Comparison of ENCODE assay signal across 10 mouse cellular contexts in the genomic region with DNA sequence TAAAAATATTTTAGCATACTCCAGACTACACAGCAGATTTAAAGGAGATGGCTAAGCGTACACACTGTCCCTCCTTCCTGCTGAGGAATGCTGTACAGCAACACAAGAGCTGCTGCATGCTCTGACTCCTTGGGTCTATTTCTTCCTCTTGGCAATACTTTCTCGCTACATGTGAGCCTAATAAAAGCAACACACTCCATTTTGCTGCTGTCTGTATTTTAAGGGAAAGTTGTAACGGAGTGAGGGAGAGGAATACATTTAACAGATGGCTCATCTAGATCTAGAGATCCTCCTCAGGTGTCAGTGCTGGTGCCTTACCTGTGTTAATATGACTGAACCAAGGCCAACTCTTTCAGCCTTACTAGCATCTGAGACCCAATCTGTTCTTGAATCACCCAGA. TPM values are rescaled to one million over a fixed set of nuclear protein-coding genes. Genes with fewer than 3 reads are reported as not detected.
DNase-seq lines count a peak whose midpoint lies in the region; ATAC-seq and TF ChIP-seq lines count a peak whose summit lies in the region.
"Had no signal": no experiment of that assay in that cellular context is flagged by ENCODE, and none has a peak within 500 bp of the region (broad histone marks: within the 10 kb centered on the region; RNA-seq: fewer than 3 reads in every experiment).

No protein-coding gene starts in this region.

- H3K4me2 ChIP-seq in intestine, embryonic 16.5 days (ENCODE audit: low read depth, low read length) = no peak overlapping the region
- H3K4me2 ChIP-seq in intestine, embryonic 15.5 days (replicated peaks) = no peak overlapping the region
- no peak overlapping the region for H3K4me2 ChIP-seq in forebrain, postnatal 0 days (ENCODE audit: low read depth)
- H3K4me2 ChIP-seq: midbrain, embryonic 13.5 days; neural tube, embryonic 12.5 days had no signal

- H3K4me3 ChIP-seq in intestine, embryonic 16.5 days (ENCODE audit: low read length) = no peak overlapping the region
- no peak overlapping the region for H3K4me3 ChIP-seq in intestine, embryonic 15.5 days (replicated peaks)
- no peak overlapping the region for H3K4me3 ChIP-seq in bone marrow macrophage, adult 2 months (ENCODE audit: insufficient read depth, low read length)
- H3K4me3 ChIP-seq in forebrain, postnatal 0 days (ENCODE audit: low read depth, low read length) = no peak overlapping the region
- H3K4me3 ChIP-seq: midbrain, embryonic 13.5 days; neural tube, embryonic 12.5 days had no signal

- no peaks in the 10 kb centered on the region for H3K36me3 ChIP-seq in intestine, embryonic 16.5 days (ENCODE audit: control insufficient read depth, insufficient read depth, low read length)
- no peaks in the 10 kb centered on the region for H3K36me3 ChIP-seq in intestine, embryonic 15.5 days
- H3K36me3 ChIP-seq in forebrain, postnatal 0 days (ENCODE audit: insufficient read depth) = 0 out of 2 replicates have a peak, but pooled peaks cover 3% of the 10 kb centered on the region

- ATAC-seq in intestine, embryonic 16.5 days = 0 out of 2 replicates have a peak, but pooled peaks have one; percentile 24
- no peak for ATAC-seq in intestine, embryonic 15.5 days
- ATAC-seq in forebrain, postnatal 0 days = no peak
- ATAC-seq: midbrain, embryonic 13.5 days had no signal

- TF ChIP-seq CTCF in bone marrow macrophage, adult 2 months (IDR thresholded peaks at IDR 0.05; ENCODE audit: low read depth, low read length) = no peak
- no peak for TF ChIP-seq CTCF in forebrain, postnatal 0 days (IDR thresholded peaks at IDR 0.05; ENCODE audit: low read depth)

- no peak overlapping the region for H3K9ac ChIP-seq in intestine, embryonic 16.5 days (ENCODE audit: low read depth, low read length)
- no peak overlapping the region for H3K9ac ChIP-seq in intestine, embryonic 15.5 days
- H3K9ac ChIP-seq in forebrain, postnatal 0 days = no peak overlapping the region; the same call in 1 of the 2 replicates
- H3K9ac ChIP-seq: midbrain, embryonic 13.5 days; neural tube, embryonic 12.5 days had no signal

- DNase-seq in heart, adult 11 months = peak; percentile 44
- no peak for DNase-seq in heart, adult 9 months (ENCODE audit: low spot score in 2 of 2)
- no peak for DNase-seq in forebrain, postnatal 0 days
- no peak for DNase-seq in ovary, adult 18-20 months (ENCODE audit: low spot score)

- WGBS in intestine, embryonic 16.5 days = 77% methylated on average over 3 of the region's 3 CpGs
- WGBS in intestine, embryonic 15.5 days = 68% methylated on average over 3 of the region's 3 CpGs
- 37% methylated on average over 3 of the region's 3 CpGs for WGBS in forebrain, postnatal 0 days

- H3K27me3 ChIP-seq in intestine, embryonic 16.5 days (replicated peaks; ENCODE audit: control insufficient read depth, insufficient read depth, low read length) = no peaks in the 10 kb centered on the region
- H3K27me3 ChIP-seq in intestine, embryonic 15.5 days (replicated peaks) = no peaks in the 10 kb centered on the region
- H3K27me3 ChIP-seq in forebrain, postnatal 0 days (ENCODE audit: insufficient read depth, low read length) = no peaks in the 10 kb centered on the region
- H3K27me3 ChIP-seq: CH12.LX; midbrain, embryonic 13.5 days; neural tube, embryonic 12.5 days had no signal

- TF ChIP-seq POLR2A in bone marrow macrophage, adult 2 months (IDR thresholded peaks at IDR 0.05; ENCODE audit: borderline replicate concordance, low read depth, low read length) = no peak

- peaks cover 7% of the 10 kb centered on the region for H3K4me1 ChIP-seq in intestine, embryonic 16.5 days (ENCODE audit: control insufficient read depth, insufficient read depth, low read length)
- 0 out of 2 replicates have a peak, but pooled peaks cover 5% of the 10 kb centered on the region for H3K4me1 ChIP-seq in intestine, embryonic 15.5 days (replicated peaks)
- peaks cover 74% of the 10 kb centered on the region for H3K4me1 ChIP-seq in bone marrow macrophage, adult 2 months (ENCODE audit: control insufficient read depth, insufficient read depth, low read length)
- H3K4me1 ChIP-seq in forebrain, postnatal 0 days (ENCODE audit: insufficient read depth) = 0 out of 2 replicates have a peak, but pooled peaks cover 9% of the 10 kb centered on the region
- H3K4me1 ChIP-seq: neural tube, embryonic 12.5 days had no signal

- H3K9me3 ChIP-seq in intestine, embryonic 16.5 days (ENCODE audit: control insufficient read depth, low read length) = no peaks in the 10 kb centered on the region
- H3K9me3 ChIP-seq in intestine, embryonic 15.5 days = no peaks in the 10 kb centered on the region
- no peaks in the 10 kb centered on the region for H3K9me3 ChIP-seq in forebrain, postnatal 0 days (ENCODE audit: low read length)
- H3K9me3 ChIP-seq: midbrain, embryonic 13.5 days; neural tube, embryonic 12.5 days had no signal

- H3K27ac ChIP-seq in intestine, embryonic 16.5 days (ENCODE audit: low read length) = no peak overlapping the region
- no peak overlapping the region for H3K27ac ChIP-seq in intestine, embryonic 15.5 days
- peak overlapping the region; percentile 95 for H3K27ac ChIP-seq in bone marrow macrophage, adult 2 months (ENCODE audit: insufficient read depth, low read depth, low read length)
- 0 out of 2 replicates have a peak overlapping the region, but pooled peaks have one; percentile 45 for H3K27ac ChIP-seq in forebrain, postnatal 0 days (ENCODE audit: low read depth, low read length)
- H3K27ac ChIP-seq: midbrain, embryonic 13.5 days; neural tube, embryonic 12.5 days had no signal

RNA-seq across cellular contexts. Expression of gene Aplp2, which starts 35.6 kb away (rescaled TPM):
- polyA plus RNA-seq in intestine, embryonic 16.5 days (2015; fragmentation: Nextera tagmentation; extraction: Ambion mirVana) = 203 and 204 TPM in 2 replicates
- polyA plus RNA-seq in intestine, embryonic 15.5 days (2015; fragmentation: Nextera tagmentation; extraction: Ambion mirVana) = 210 and 215 TPM in 2 replicates
- 392 and 427 TPM in 2 replicates for polyA plus RNA-seq in bone marrow macrophage, adult 2 months (2012; ENCODE audit: insufficient read depth, insufficient read length, missing spikeins)
- 240 and 341 TPM in 2 replicates for total RNA-seq in forebrain, postnatal 0 days (2014; rRNA removed)
- polyA plus RNA-seq in forebrain, postnatal 0 days (2015; fragmentation: Nextera tagmentation; extraction: Ambion mirVana) = 251 and 328 TPM in 2 replicates

RNA-seq across cellular contexts. Expression of gene St14, which starts 44.3 kb away (rescaled TPM):
- 91.4 and 96.6 TPM in 2 replicates for polyA plus RNA-seq in intestine, embryonic 16.5 days (2015; fragmentation: Nextera tagmentation; extraction: Ambion mirVana)
- polyA plus RNA-seq in intestine, embryonic 15.5 days (2015; fragmentation: Nextera tagmentation; extraction: Ambion mirVana) = 73.9 and 82.5 TPM in 2 replicates
- polyA plus RNA-seq in bone marrow macrophage, adult 2 months (2012; ENCODE audit: insufficient read depth, insufficient read length, missing spikeins) = 0.64 and 1.4 TPM in 2 replicates
- total RNA-seq in forebrain, postnatal 0 days (2014; rRNA removed) = 0.38 and 0.81 TPM in 2 replicates
- 0.35 and 0.44 TPM in 2 replicates for polyA plus RNA-seq in forebrain, postnatal 0 days (2015; fragmentation: Nextera tagmentation; extraction: Ambion mirVana)

Comparison
In these comparisons a context has a peak if more than half of its experiments do, and no peak if none do; other contexts are left out.
1. H3K27ac ChIP-seq: peak in bone marrow macrophage, adult 2 months (single experiment) and forebrain, postnatal 0 days (single experiment); none in intestine, embryonic 16.5 days (single experiment) and intestine, embryonic 15.5 days (single experiment).
2. RNA of gene St14, which starts 44.3 kb away (polyA plus RNA-seq): 91.4 to 96.6 TPM in intestine, embryonic 16.5 days and 73.9 to 82.5 TPM in intestine, embryonic 15.5 days; 0.64 to 1.4 TPM in bone marrow macrophage, adult 2 months and 0.35 to 0.44 TPM in forebrain, postnatal 0 days; every median in the first group is over 10 times any median in the second.